Mouse (Mus musculus): ENCODE data around the gene Wdr20.

DNA sequence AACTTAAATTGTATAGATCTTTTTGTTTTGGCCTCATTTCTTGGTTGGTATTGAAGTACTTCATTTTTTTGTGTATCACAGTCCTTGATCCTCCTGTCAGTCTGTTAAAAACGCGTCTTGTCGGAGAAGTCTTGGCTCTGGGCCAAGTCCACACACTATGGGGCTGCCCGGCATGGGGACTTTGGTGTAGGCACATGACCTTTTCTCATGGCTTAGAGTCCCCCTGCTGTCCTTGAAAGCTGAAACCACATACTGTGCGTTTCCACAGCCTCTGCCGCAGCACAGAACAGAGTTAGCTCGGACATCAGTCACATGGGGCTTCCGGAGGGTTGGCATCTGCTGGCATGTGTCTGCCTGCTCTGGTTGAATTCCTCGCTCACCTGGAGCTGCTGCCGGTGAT, 66.5 kb downstream of the Wdr20 start:
- no peak for TF ChIP-seq CTCF (IDR thresholded peaks at IDR 0.05; ENCODE audit: borderline replicate concordance, control insufficient read depth, extremely low read depth, insufficient read depth, low read length, poor library complexity)
- TF ChIP-seq POLR2A (IDR thresholded peaks at IDR 0.05; ENCODE audit: control insufficient read depth, extremely low read depth, insufficient read depth, low read length, poor library complexity) = no peak

All from thymus, adult 2 months (tissue).